Comparison of ENCODE assay signal across 15 mouse cellular contexts in the genomic region with DNA sequence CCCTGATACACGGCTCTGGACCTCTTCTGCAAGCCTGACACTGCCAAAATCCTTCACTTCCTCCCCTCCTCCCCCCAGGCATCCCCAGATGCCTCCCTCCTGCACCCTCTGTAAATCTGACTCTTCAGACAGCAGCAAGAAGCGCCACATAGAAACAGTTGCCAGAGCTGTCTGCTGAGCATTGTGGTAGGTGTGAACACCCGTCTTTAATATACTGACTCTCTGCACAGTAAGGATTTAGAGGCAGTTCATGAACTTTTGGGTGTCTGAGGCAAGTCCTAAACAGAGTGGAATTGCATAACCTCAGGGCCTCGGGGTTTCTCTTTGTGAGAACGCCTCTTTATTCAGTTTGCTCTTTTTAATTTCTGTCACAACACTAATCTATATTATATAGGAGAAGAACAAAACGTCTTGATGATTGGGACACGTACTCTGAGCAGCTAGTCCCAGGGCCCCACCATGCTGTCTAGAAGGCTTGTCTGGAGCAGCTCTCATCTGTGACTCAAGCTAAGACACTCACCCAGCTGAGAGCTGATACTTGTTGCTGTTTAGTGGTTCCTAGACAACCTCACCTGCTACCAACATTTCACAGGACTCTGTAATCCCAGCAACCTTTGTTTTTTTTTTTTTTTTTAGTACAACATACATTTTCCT. TPM values are rescaled to one million over a fixed set of nuclear protein-coding genes. Genes with fewer than 3 reads are reported as not detected.
A peak's percentile ranks its signal among the peaks of the same experiment; 100 is the strongest.
DNase-seq lines count a peak whose midpoint lies in the region; ATAC-seq and TF ChIP-seq lines count a peak whose summit lies in the region.
"Had no signal": no experiment of that assay in that cellular context is flagged by ENCODE, and none has a peak within 500 bp of the region (broad histone marks: within the 10 kb centered on the region; RNA-seq: fewer than 3 reads in every experiment).

No protein-coding gene starts in this region.

- peaks cover 12% of the 10 kb centered on the region; the same call in 1 of the 2 replicates for H3K4me1 ChIP-seq in intestine, embryonic 14.5 days (replicated peaks; ENCODE audit: control insufficient read depth, insufficient read depth, low read length)
- H3K4me1 ChIP-seq in intestine, postnatal 0 days (replicated peaks; ENCODE audit: control insufficient read depth, insufficient read depth, low read length): no peaks in the 10 kb centered on the region
- H3K4me1 ChIP-seq in stomach, embryonic 16.5 days (ENCODE audit: control insufficient read depth, insufficient read depth, low read length): peaks cover 15% of the 10 kb centered on the region; the same call in 1 of the 2 replicates
- H3K4me1 ChIP-seq in stomach, postnatal 0 days (replicated peaks; ENCODE audit: control insufficient read depth, insufficient read depth): no peaks in the 10 kb centered on the region
- H3K4me1 ChIP-seq in forebrain, embryonic 16.5 days (replicated peaks; ENCODE audit: control insufficient read depth, insufficient read depth, low read length): peaks cover 5% of the 10 kb centered on the region; the same call in 1 of the 2 replicates
- H3K4me1 ChIP-seq in midbrain, embryonic 16.5 days (ENCODE audit: control insufficient read depth, insufficient read depth, low read length): no peaks in the 10 kb centered on the region
- H3K4me1 ChIP-seq: liver, embryonic 15.5 days had no signal

- H3K27ac ChIP-seq in intestine, embryonic 14.5 days (ENCODE audit: low read depth): peak overlapping the region; percentile 47
- no peak overlapping the region for H3K27ac ChIP-seq in intestine, postnatal 0 days (ENCODE audit: low read depth, low read length)
- no peak overlapping the region for H3K27ac ChIP-seq in stomach, embryonic 16.5 days (ENCODE audit: low read length)
- no peak overlapping the region for H3K27ac ChIP-seq in stomach, postnatal 0 days (replicated peaks)
- H3K27ac ChIP-seq in forebrain, embryonic 16.5 days (ENCODE audit: low read length): no peak overlapping the region
- no peak overlapping the region for H3K27ac ChIP-seq in midbrain, embryonic 16.5 days (ENCODE audit: low read length)
- H3K27ac ChIP-seq: hindbrain, embryonic 12.5 days; liver, embryonic 15.5 days had no signal

- H3K4me2 ChIP-seq in intestine, embryonic 14.5 days (ENCODE audit: low read length): no peak overlapping the region
- no peak overlapping the region for H3K4me2 ChIP-seq in intestine, postnatal 0 days (replicated peaks; ENCODE audit: low read depth)
- no peak overlapping the region for H3K4me2 ChIP-seq in stomach, embryonic 16.5 days (ENCODE audit: low read depth, low read length)
- no peak overlapping the region for H3K4me2 ChIP-seq in stomach, postnatal 0 days (replicated peaks; ENCODE audit: low read depth)
- no peak overlapping the region for H3K4me2 ChIP-seq in forebrain, embryonic 16.5 days (ENCODE audit: low read length)
- H3K4me2 ChIP-seq in midbrain, embryonic 16.5 days (ENCODE audit: low read length): no peak overlapping the region
- H3K4me2 ChIP-seq: hindbrain, embryonic 12.5 days; liver, embryonic 15.5 days; midbrain, embryonic 11.5 days had no signal

- no peak overlapping the region for H3K4me3 ChIP-seq in intestine, embryonic 14.5 days (ENCODE audit: low read depth, low read length)
- H3K4me3 ChIP-seq in intestine, postnatal 0 days (ENCODE audit: low read depth, low read length): no peak overlapping the region
- no peak overlapping the region for H3K4me3 ChIP-seq in stomach, embryonic 16.5 days (replicated peaks; ENCODE audit: low read length)
- no peak overlapping the region for H3K4me3 ChIP-seq in stomach, postnatal 0 days (ENCODE audit: low read depth, low read length)
- no peak overlapping the region for H3K4me3 ChIP-seq in forebrain, embryonic 16.5 days (replicated peaks; ENCODE audit: low read length)
- H3K4me3 ChIP-seq in midbrain, embryonic 16.5 days (ENCODE audit: low read depth, low read length): no peak overlapping the region
- H3K4me3 ChIP-seq: hindbrain, embryonic 12.5 days; liver, embryonic 15.5 days had no signal

- no peaks in the 10 kb centered on the region for H3K36me3 ChIP-seq in intestine, embryonic 14.5 days (ENCODE audit: control insufficient read depth, insufficient read depth, low read length)
- H3K36me3 ChIP-seq in intestine, postnatal 0 days (ENCODE audit: control insufficient read depth, insufficient read depth): no peaks in the 10 kb centered on the region
- H3K36me3 ChIP-seq in stomach, embryonic 16.5 days (ENCODE audit: control insufficient read depth, insufficient read depth, low read length): no peaks in the 10 kb centered on the region
- no peaks in the 10 kb centered on the region for H3K36me3 ChIP-seq in stomach, postnatal 0 days (ENCODE audit: control insufficient read depth, insufficient read depth, low read length)
- H3K36me3 ChIP-seq in forebrain, embryonic 16.5 days (ENCODE audit: control insufficient read depth, insufficient read depth): no peaks in the 10 kb centered on the region
- no peaks in the 10 kb centered on the region for H3K36me3 ChIP-seq in midbrain, embryonic 16.5 days (ENCODE audit: control insufficient read depth, insufficient read depth, low read length)
- H3K36me3 ChIP-seq: hindbrain, embryonic 12.5 days; liver, embryonic 15.5 days had no signal

- no peak for TF ChIP-seq CTCF in intestine, postnatal 0 days (IDR thresholded peaks at IDR 0.05; ENCODE audit: low read depth)
- no peak for TF ChIP-seq CTCF in stomach, postnatal 0 days (IDR thresholded peaks at IDR 0.05; ENCODE audit: low read depth)

- DNase-seq in intestine, embryonic 14.5 days (ENCODE audit: low spot score): peak; percentile 58
- DNase-seq in stomach, postnatal 0 days (ENCODE audit: low spot score): no peak
- peak; percentile 41 for DNase-seq in yolk sac, embryonic 10.5 days (ENCODE audit: low spot score)
- no peak for DNase-seq in kidney, postnatal 10 days
- DNase-seq: cerebellum, postnatal 14 days; kidney, adult 11 months; kidney, postnatal 36 days; thymus, postnatal 25 days had no signal

- H3K9me3 ChIP-seq in intestine, embryonic 14.5 days (ENCODE audit: control insufficient read depth, low read length): no peaks in the 10 kb centered on the region
- no peaks in the 10 kb centered on the region for H3K9me3 ChIP-seq in intestine, postnatal 0 days (ENCODE audit: control insufficient read depth)
- no peaks in the 10 kb centered on the region for H3K9me3 ChIP-seq in stomach, embryonic 16.5 days (replicated peaks; ENCODE audit: control insufficient read depth, low read length)
- no peaks in the 10 kb centered on the region for H3K9me3 ChIP-seq in stomach, postnatal 0 days (ENCODE audit: control insufficient read depth, low read length)
- no peaks in the 10 kb centered on the region for H3K9me3 ChIP-seq in forebrain, embryonic 16.5 days (ENCODE audit: control insufficient read depth, low read length)
- H3K9me3 ChIP-seq in midbrain, embryonic 16.5 days (replicated peaks; ENCODE audit: control insufficient read depth, low read length, poor library complexity, severe bottlenecking): no peaks in the 10 kb centered on the region
- H3K9me3 ChIP-seq: hindbrain, embryonic 12.5 days; liver, embryonic 15.5 days had no signal

- no peak overlapping the region for H3K9ac ChIP-seq in intestine, embryonic 14.5 days (ENCODE audit: low read length)
- no peak overlapping the region for H3K9ac ChIP-seq in intestine, postnatal 0 days (ENCODE audit: low read depth, low read length)
- no peak overlapping the region for H3K9ac ChIP-seq in stomach, embryonic 16.5 days (ENCODE audit: low read length)
- H3K9ac ChIP-seq in stomach, postnatal 0 days (ENCODE audit: low read length): no peak overlapping the region
- no peak overlapping the region for H3K9ac ChIP-seq in forebrain, embryonic 16.5 days (replicated peaks; ENCODE audit: low read depth, low read length)
- no peak overlapping the region for H3K9ac ChIP-seq in midbrain, embryonic 16.5 days (ENCODE audit: low read depth, low read length)
- H3K9ac ChIP-seq: hindbrain, embryonic 12.5 days; liver, embryonic 15.5 days had no signal

- no peaks in the 10 kb centered on the region for H3K27me3 ChIP-seq in intestine, embryonic 14.5 days (replicated peaks; ENCODE audit: control insufficient read depth, insufficient read depth, low read length)
- no peaks in the 10 kb centered on the region for H3K27me3 ChIP-seq in intestine, postnatal 0 days (replicated peaks; ENCODE audit: control insufficient read depth, insufficient read depth, low read length)
- no peaks in the 10 kb centered on the region for H3K27me3 ChIP-seq in stomach, embryonic 16.5 days (ENCODE audit: control insufficient read depth, insufficient read depth, low read length)
- H3K27me3 ChIP-seq in stomach, postnatal 0 days (ENCODE audit: control insufficient read depth, insufficient read depth, low read length): no peaks in the 10 kb centered on the region
- H3K27me3 ChIP-seq in forebrain, embryonic 16.5 days (replicated peaks; ENCODE audit: control insufficient read depth, insufficient read depth, low read length): no peaks in the 10 kb centered on the region
- H3K27me3 ChIP-seq in midbrain, embryonic 16.5 days (ENCODE audit: control insufficient read depth, insufficient read depth, low read depth, low read length): no peaks in the 10 kb centered on the region
- H3K27me3 ChIP-seq: hindbrain, embryonic 12.5 days; liver, embryonic 15.5 days had no signal

- no peak for TF ChIP-seq EP300 in stomach, postnatal 0 days (optimal IDR thresholded peaks at IDR 0.05)

- 34% methylated on average over 7 of the region's 7 CpGs for WGBS in intestine, embryonic 14.5 days
- 48% methylated on average over 7 of the region's 7 CpGs for WGBS in intestine, postnatal 0 days
- 30% methylated on average over 7 of the region's 7 CpGs for WGBS in stomach, embryonic 16.5 days
- 23% methylated on average over 7 of the region's 7 CpGs for WGBS in stomach, postnatal 0 days
- 14% methylated on average over 7 of the region's 7 CpGs for WGBS in forebrain, embryonic 16.5 days
- WGBS in midbrain, embryonic 16.5 days: 44% methylated on average over 7 of the region's 7 CpGs

- ATAC-seq in intestine, embryonic 14.5 days (replicated peaks; ENCODE audit: low FRiP score, low TSS enrichment, low read depth): no peak
- ATAC-seq in intestine, postnatal 0 days: no peak
- peak; percentile 21; the same call in 1 of the 2 replicates for ATAC-seq in stomach, embryonic 16.5 days (ENCODE audit: insufficient read depth, low FRiP score)
- ATAC-seq in stomach, postnatal 0 days (ENCODE audit: low FRiP score, low TSS enrichment): no peak
- ATAC-seq in forebrain, embryonic 16.5 days: peak; percentile 26; the same call in 1 of the 2 replicates
- no peak for ATAC-seq in midbrain, embryonic 16.5 days

RNA-seq across cellular contexts. Expression of gene Sox11, which starts 49.4 kb away (rescaled TPM):
- 60.1 and 72.7 TPM in 2 replicates for polyA plus RNA-seq in intestine, embryonic 14.5 days (2014; fragmentation: Nextera tagmentation; extraction: Ambion mirVana)
- 4.7 and 4.9 TPM in 2 replicates for polyA plus RNA-seq in intestine, postnatal 0 days (2015; fragmentation: Nextera tagmentation; extraction: Ambion mirVana)
- 22.2 and 24.3 TPM in 2 replicates for polyA plus RNA-seq in stomach, embryonic 16.5 days (2015; fragmentation: Nextera tagmentation; extraction: Ambion mirVana)
- polyA plus RNA-seq in stomach, postnatal 0 days (2015; fragmentation: Nextera tagmentation; extraction: Ambion mirVana): 3.3 and 3.4 TPM in 2 replicates
- 949 and 1,162 TPM in 2 replicates for polyA plus RNA-seq in forebrain, embryonic 16.5 days (2015; fragmentation: Nextera tagmentation; extraction: Ambion mirVana)
- 371 and 465 TPM in 2 replicates for polyA plus RNA-seq in midbrain, embryonic 16.5 days (2015; fragmentation: Nextera tagmentation; extraction: Ambion mirVana)

Comparison
In these comparisons a context has a peak if more than half of its experiments do, and no peak if none do; other contexts are left out.
1. ATAC-seq: peak in stomach, embryonic 16.5 days (single experiment) and forebrain, embryonic 16.5 days (single experiment); none in intestine, embryonic 14.5 days (single experiment), intestine, postnatal 0 days (single experiment), stomach, postnatal 0 days (single experiment) and midbrain, embryonic 16.5 days (single experiment).
2. DNase-seq: peak in intestine, embryonic 14.5 days (single experiment) and yolk sac, embryonic 10.5 days (single experiment); none in stomach, postnatal 0 days (single experiment) and kidney, postnatal 10 days (single experiment).